Mouse (Mus musculus): ENCODE measurements around the gene Scn5a. TPM values are rescaled to one million over a fixed set of nuclear protein-coding genes. Genes with fewer than 3 reads are reported as not detected.

Gene Scn5a
- polyA plus RNA-seq, 2 experiments, result 0.02 TPM; not detected in 1

- H3K4me1 ChIP-seq (replicated peaks; ENCODE audit: control insufficient read depth in 2 of 2, insufficient read depth in 2 of 2, low read length in 1 of 2), result no peaks in the 10 kb centered on the region
- H3K9ac ChIP-seq (replicated peaks), result no peak overlapping the region
- no peak overlapping the region for H3K4me2 ChIP-seq (ENCODE audit: low read depth)
- H3K27ac ChIP-seq, result no peak overlapping the region
- no peaks in the 10 kb centered on the region for H3K9me3 ChIP-seq (ENCODE audit: control insufficient read depth, low read length)
- DNase-seq (ENCODE audit: low read depth in 3 of 3, low spot score in 3 of 3), result no peak
- TF ChIP-seq EP300 (IDR thresholded peaks at IDR 0.05; ENCODE audit: low read depth) (no peak), CTCF (IDR thresholded peaks at IDR 0.05; ENCODE audit: low read depth) (no peak)
- H3K36me3 ChIP-seq (replicated peaks; ENCODE audit: control insufficient read depth, insufficient read depth, low read depth), result no peaks in the 10 kb centered on the region
- H3K4me3 ChIP-seq (ENCODE audit: insufficient read depth in 1 of 2, low read depth in 2 of 2, low read length in 2 of 2), result no peak overlapping the region
- WGBS (ENCODE audit: insufficient replicate concordance), result 72% methylated on average over 15 of the region's 15 CpGs
- no peak for ATAC-seq (ENCODE audit: insufficient read depth)
- no peaks in the 10 kb centered on the region for H3K27me3 ChIP-seq (ENCODE audit: control insufficient read depth, insufficient read depth, low read length)
These were observed 81.1 kb downstream of the Scn5a start for GRCm38 (mm10) chr9:119497546-119498246.

- TF ChIP-seq CTCF (IDR thresholded peaks at IDR 0.05; ENCODE audit: low read depth) (no peak), EP300 (IDR thresholded peaks at IDR 0.05; ENCODE audit: low read depth) (no peak)
- WGBS (ENCODE audit: insufficient replicate concordance), result 52% methylated on average over 5 of the region's 5 CpGs
- Histone ChIP-seq H3K4me2 (ENCODE audit: low read depth) (no peak overlapping the region), H3K27ac (no peak overlapping the region), H3K9me3 (ENCODE audit: control insufficient read depth, low read length) (no peaks in the 10 kb centered on the region), H3K9ac (replicated peaks) (no peak overlapping the region), H3K4me1 (replicated peaks; ENCODE audit: control insufficient read depth in 2 of 2, insufficient read depth in 2 of 2, low read length in 1 of 2) (no peaks in the 10 kb centered on the region), H3K4me3 (ENCODE audit: insufficient read depth in 1 of 2, low read depth in 2 of 2, low read length in 2 of 2) (no peak overlapping the region), H3K36me3 (replicated peaks; ENCODE audit: control insufficient read depth, insufficient read depth, low read depth) (no peaks in the 10 kb centered on the region), H3K27me3 (ENCODE audit: control insufficient read depth, insufficient read depth, low read length) (no peaks in the 10 kb centered on the region)
- DNase-seq (ENCODE audit: low read depth in 3 of 3, low spot score in 3 of 3) (no peak), ATAC-seq (ENCODE audit: insufficient read depth) (no peak)
These were observed 81.9 kb downstream of the Scn5a start for GRCm38 (mm10) chr9:119496960-119497359.

- DNase-seq (ENCODE audit: low read depth in 3 of 3, low spot score in 3 of 3) (no peak), ATAC-seq (ENCODE audit: insufficient read depth) (no peak)
- TF ChIP-seq EP300 (IDR thresholded peaks at IDR 0.05; ENCODE audit: low read depth) (no peak), CTCF (IDR thresholded peaks at IDR 0.05; ENCODE audit: low read depth) (no peak)
- H3K9ac ChIP-seq (replicated peaks), result no peak overlapping the region
- 74% methylated on average over 9 of the region's 9 CpGs for WGBS (ENCODE audit: insufficient replicate concordance)
- H3K36me3 ChIP-seq (replicated peaks; ENCODE audit: control insufficient read depth, insufficient read depth, low read depth), result no peaks in the 10 kb centered on the region
- no peak overlapping the region for H3K27ac ChIP-seq
- no peaks in the 10 kb centered on the region for H3K27me3 ChIP-seq (ENCODE audit: control insufficient read depth, insufficient read depth, low read length)
- H3K9me3 ChIP-seq (ENCODE audit: control insufficient read depth, low read length), result no peaks in the 10 kb centered on the region
- no peak overlapping the region for H3K4me2 ChIP-seq (ENCODE audit: low read depth)
- no peaks in the 10 kb centered on the region for H3K4me1 ChIP-seq (replicated peaks; ENCODE audit: control insufficient read depth in 2 of 2, insufficient read depth in 2 of 2, low read length in 1 of 2)
- no peak overlapping the region for H3K4me3 ChIP-seq (ENCODE audit: insufficient read depth in 1 of 2, low read depth in 2 of 2, low read length in 2 of 2)
These were observed 82.5 kb downstream of the Scn5a start for GRCm38 (mm10) chr9:119496354-119496753.

GRCm38 (mm10) chr9:119484868-119485267, 93.9 kb downstream of the Scn5a start:
- ATAC-seq (ENCODE audit: insufficient read depth) (no peak), DNase-seq (ENCODE audit: low read depth in 3 of 3, low spot score in 3 of 3) (no peak)
- Histone ChIP-seq H3K27ac (no peak overlapping the region), H3K9me3 (ENCODE audit: control insufficient read depth, low read length) (no peaks in the 10 kb centered on the region), H3K27me3 (ENCODE audit: control insufficient read depth, insufficient read depth, low read length) (no peaks in the 10 kb centered on the region), H3K36me3 (replicated peaks; ENCODE audit: control insufficient read depth, insufficient read depth, low read depth) (no peaks in the 10 kb centered on the region), H3K4me1 (replicated peaks; ENCODE audit: control insufficient read depth in 2 of 2, insufficient read depth in 2 of 2, low read length in 1 of 2) (no peaks in the 10 kb centered on the region), H3K4me3 (ENCODE audit: insufficient read depth in 1 of 2, low read depth in 2 of 2, low read length in 2 of 2) (no peak overlapping the region), H3K4me2 (ENCODE audit: low read depth) (no peak overlapping the region), H3K9ac (replicated peaks) (no peak overlapping the region)
- TF ChIP-seq EP300 (IDR thresholded peaks at IDR 0.05; ENCODE audit: low read depth) (no peak), CTCF (IDR thresholded peaks at IDR 0.05; ENCODE audit: low read depth) (no peak)
- WGBS (ENCODE audit: insufficient replicate concordance), result 76% methylated on average over 13 of the region's 13 CpGs

GRCm38 (mm10) chr9:119484420-119484819, 94.4 kb downstream of the Scn5a start:
- ATAC-seq (ENCODE audit: insufficient read depth), result no peak
- H3K4me2 ChIP-seq (ENCODE audit: low read depth), result no peak overlapping the region

More at GRCm38 (mm10) chr9:119484420-119484819, 94.4 kb downstream of the Scn5a start:
- Histone ChIP-seq H3K36me3 (replicated peaks; ENCODE audit: control insufficient read depth, insufficient read depth, low read depth) (no peaks in the 10 kb centered on the region), H3K9ac (replicated peaks) (no peak overlapping the region), H3K4me1 (replicated peaks; ENCODE audit: control insufficient read depth in 2 of 2, insufficient read depth in 2 of 2, low read length in 1 of 2) (no peaks in the 10 kb centered on the region), H3K4me3 (ENCODE audit: insufficient read depth in 1 of 2, low read depth in 2 of 2, low read length in 2 of 2) (no peak overlapping the region), H3K9me3 (ENCODE audit: control insufficient read depth, low read length) (no peaks in the 10 kb centered on the region), H3K27me3 (ENCODE audit: control insufficient read depth, insufficient read depth, low read length) (no peaks in the 10 kb centered on the region), H3K27ac (no peak overlapping the region)
- TF ChIP-seq CTCF (IDR thresholded peaks at IDR 0.05; ENCODE audit: low read depth) (no peak), EP300 (IDR thresholded peaks at IDR 0.05; ENCODE audit: low read depth) (no peak)
- 61% methylated on average over 9 of the region's 9 CpGs for WGBS (ENCODE audit: insufficient replicate concordance)
- DNase-seq (ENCODE audit: low read depth in 3 of 3, low spot score in 3 of 3), result no peak

Data from liver, embryonic 14.5 days (tissue).